Mouse (Mus musculus) hindbrain, embryonic 15.5 days (tissue): ENCODE data around the gene Lrit3. TPM values are rescaled to one million over a fixed set of nuclear protein-coding genes. Genes with fewer than 3 reads are reported as not detected.

ENCODE experiments used
- ATAC-seq: fragments of 200-750 bp; cut with Nextera tagmentation; 2 replicates; pipeline ENCODE4 v1.8.0; 2017; ENCODE audit warnings: low read depth, moderate number of reproducible peaks, moderate TSS enrichment; ENCODE audit not compliant: low FRiP score
- H3K27ac ChIP-seq: fragments of 300-500 bp; sonication (generic); replicated peaks from 2 replicates; pipeline ENCODE4 v1.5.1; 2015; ENCODE audit warnings: mild to moderate bottlenecking, inconsistent platforms
- H3K27me3 ChIP-seq: fragments of 300-500 bp; sonication (generic); 2 replicates; pipeline ENCODE4 v1.6.1; 2015; ENCODE audit warnings: control low read depth, inconsistent platforms
- H3K36me3 ChIP-seq: fragments of 300-500 bp; sonication (generic); 2 replicates; pipeline ENCODE4 v1.6.1; 2015; ENCODE audit warnings: control low read depth, inconsistent platforms
- H3K4me1 ChIP-seq: fragments of 300-500 bp; sonication (generic); replicated peaks from 2 replicates; pipeline ENCODE4 v1.6.1; 2015; ENCODE audit warnings: control low read depth, inconsistent platforms
- H3K4me2 ChIP-seq: fragments of 300-500 bp; sonication (generic); 2 replicates; pipeline ENCODE4 v1.6.1; 2015; ENCODE audit warnings: moderate library complexity, mild to moderate bottlenecking, inconsistent platforms
- H3K4me3 ChIP-seq: fragments of 300-500 bp; sonication (generic); 2 replicates; pipeline ENCODE4 v1.5.1; 2015; ENCODE audit warnings: mild to moderate bottlenecking, inconsistent platforms
- H3K9ac ChIP-seq: fragments of 300-500 bp; sonication (generic); 2 replicates; pipeline ENCODE4 v1.6.1; 2015; ENCODE audit warnings: inconsistent platforms
- H3K9me3 ChIP-seq: fragments of 300-500 bp; sonication (generic); 2 replicates; pipeline ENCODE4 v1.6.1; 2016; ENCODE audit warnings: control low read depth, inconsistent platforms
- WGBS: fragments of 180-500 bp; shearing (Covaris S2); methylation state at CpG from one replicate; pipeline ENCODE4 v1.1.7; 2015; 5-methylcytosine and 5-hydroxymethylcytosine counted together
- polyA plus RNA-seq: library from polyadenylated mRNA; unstranded; fragments of >200 nt; fragmentation: Nextera tagmentation; extraction: Ambion mirVana; gene quantifications from 2 replicates; pipeline ENCODE4 v1.2.1, GENCODE M21; 2015

Gene Lrit3
- polyA plus RNA-seq, 1 experiment from 2014 or later: not detected

GRCm38 (mm10) chr3:129824146-129824545 is 20.3 kb upstream of the Lrit3 start:
- Histone ChIP-seq H3K4me2 (no peak overlapping the region), H3K27me3 (no peaks in the 10 kb centered on the region), H3K4me3 (no peak overlapping the region), H3K9me3 (no peaks in the 10 kb centered on the region), H3K27ac (no peak overlapping the region), H3K9ac (no peak overlapping the region), H3K4me1 (peaks cover 6% of the 10 kb centered on the region), H3K36me3 (peaks cover 32% of the 10 kb centered on the region)
- no peak for ATAC-seq
- 84% methylated on average over 4 of the region's 4 CpGs for WGBS

- H3K9me3 ChIP-seq: no peaks in the 10 kb centered on the region
- H3K27me3 ChIP-seq: no peaks in the 10 kb centered on the region
- H3K27ac ChIP-seq: no peak overlapping the region
- no peak overlapping the region for H3K4me2 ChIP-seq
- no peaks in the 10 kb centered on the region for H3K4me1 ChIP-seq
- 56% methylated on average over 5 of the region's 5 CpGs for WGBS
- H3K36me3 ChIP-seq: peaks cover 32% of the 10 kb centered on the region
- H3K9ac ChIP-seq: no peak overlapping the region
- 0 out of 2 replicates have a peak, but pooled peaks have one; percentile 48 for ATAC-seq
- no peak overlapping the region for H3K4me3 ChIP-seq
Observed at GRCm38 (mm10) chr3:129823293-129823692, 19.5 kb upstream of the Lrit3 start.

- no peak within 1 kb of the TSS for H3K4me3 ChIP-seq
- no peak within 1 kb of the TSS for H3K4me2 ChIP-seq
- no peaks in the 10 kb centered on the region for H3K4me1 ChIP-seq
- H3K27me3 ChIP-seq: no peaks in the 10 kb centered on the region
- no peak within 1 kb of the TSS for H3K9ac ChIP-seq
- ATAC-seq: no peak
- WGBS: 67% methylated on average over 11 of the region's 11 CpGs
- H3K9me3 ChIP-seq: no peaks in the 10 kb centered on the region
- no peak within 1 kb of the TSS for H3K27ac ChIP-seq
- H3K36me3 ChIP-seq: peaks cover 32% of the 10 kb centered on the region
Observed at GRCm38 (mm10) chr3:129822206-129822775, 18.5 kb upstream of the Lrit3 start, which contains the start of gene Rrh. Rrh (minus strand) TSS chr3:129822587.

- no peaks in the 10 kb centered on the region for H3K9me3 ChIP-seq
- H3K9ac ChIP-seq: no peak overlapping the region
- no peak overlapping the region for H3K27ac ChIP-seq
- WGBS: 74% methylated on average over 8 of the region's 8 CpGs
- H3K36me3 ChIP-seq: peaks cover 30% of the 10 kb centered on the region
- H3K27me3 ChIP-seq: no peaks in the 10 kb centered on the region
- ATAC-seq: no peak
- no peak overlapping the region for H3K4me2 ChIP-seq
- H3K4me1 ChIP-seq: no peaks in the 10 kb centered on the region
- H3K4me3 ChIP-seq: no peak overlapping the region
Observed at GRCm38 (mm10) chr3:129821736-129822135, 17.9 kb upstream of the Lrit3 start.

- 66% methylated on average over 9 of the region's 9 CpGs for WGBS
- ATAC-seq: no peak
Observed at GRCm38 (mm10) chr3:129820847-129821246, 17.0 kb upstream of the Lrit3 start.

GRCm38 (mm10) chr3:129799011-129799410 is 4.8 kb downstream of the Lrit3 start:
- H3K9me3 ChIP-seq: no peaks in the 10 kb centered on the region
- H3K36me3 ChIP-seq: no peaks in the 10 kb centered on the region
- H3K27ac ChIP-seq: no peak overlapping the region
- H3K27me3 ChIP-seq: no peaks in the 10 kb centered on the region
- no peaks in the 10 kb centered on the region for H3K4me1 ChIP-seq
- ATAC-seq: no peak
- H3K9ac ChIP-seq: no peak overlapping the region
- WGBS: 89% methylated on average over 2 of the region's 2 CpGs
- no peak overlapping the region for H3K4me3 ChIP-seq
- no peak overlapping the region for H3K4me2 ChIP-seq

More at GRCm38 (mm10) chr3:129820847-129821246, 17.0 kb upstream of the Lrit3 start:
- Histone ChIP-seq H3K27me3 (no peaks in the 10 kb centered on the region), H3K27ac (no peak overlapping the region), H3K36me3 (peaks cover 23% of the 10 kb centered on the region), H3K4me2 (no peak overlapping the region), H3K9ac (no peak overlapping the region), H3K4me1 (no peaks in the 10 kb centered on the region), H3K9me3 (no peaks in the 10 kb centered on the region), H3K4me3 (no peak overlapping the region)

- no peaks in the 10 kb centered on the region for H3K4me1 ChIP-seq
- no peaks in the 10 kb centered on the region for H3K9me3 ChIP-seq
- no peak overlapping the region for H3K27ac ChIP-seq
- H3K4me2 ChIP-seq: no peak overlapping the region
- no peaks in the 10 kb centered on the region for H3K36me3 ChIP-seq
- no peak overlapping the region for H3K4me3 ChIP-seq
- no peak overlapping the region for H3K9ac ChIP-seq
- H3K27me3 ChIP-seq: no peaks in the 10 kb centered on the region
- no peak for ATAC-seq
- WGBS: 88% methylated on average over 11 of the region's 11 CpGs
Observed at GRCm38 (mm10) chr3:129798551-129798950, 5.3 kb downstream of the Lrit3 start.

- Histone ChIP-seq H3K27me3 (no peaks in the 10 kb centered on the region), H3K4me1 (no peaks in the 10 kb centered on the region), H3K4me3 (no peak overlapping the region), H3K4me2 (no peak overlapping the region), H3K9me3 (no peaks in the 10 kb centered on the region), H3K27ac (no peak overlapping the region), H3K9ac (no peak overlapping the region), H3K36me3 (no peaks in the 10 kb centered on the region)
- WGBS: 81% methylated on average over 5 of the region's 5 CpGs
- ATAC-seq: no peak
Observed at GRCm38 (mm10) chr3:129797341-129797740, 6.5 kb downstream of the Lrit3 start.

- Histone ChIP-seq H3K9ac (no peak overlapping the region), H3K4me3 (no peak overlapping the region), H3K9me3 (no peaks in the 10 kb centered on the region), H3K36me3 (no peaks in the 10 kb centered on the region), H3K4me1 (no peaks in the 10 kb centered on the region), H3K27me3 (no peaks in the 10 kb centered on the region), H3K27ac (no peak overlapping the region), H3K4me2 (no peak overlapping the region)
- ATAC-seq: no peak
- 89% methylated on average over 5 of the region's 5 CpGs for WGBS
Observed at GRCm38 (mm10) chr3:129793801-129794200, 10.0 kb downstream of the Lrit3 start.

- 93% methylated on average over 3 of the region's 3 CpGs for WGBS
- H3K4me1 ChIP-seq: no peaks in the 10 kb centered on the region
- H3K27me3 ChIP-seq: no peaks in the 10 kb centered on the region
- no peak overlapping the region for H3K9ac ChIP-seq
- no peak overlapping the region for H3K27ac ChIP-seq
- H3K36me3 ChIP-seq: no peaks in the 10 kb centered on the region
- no peak overlapping the region for H3K4me2 ChIP-seq
- H3K9me3 ChIP-seq: no peaks in the 10 kb centered on the region
- H3K4me3 ChIP-seq: no peak overlapping the region
- no peak for ATAC-seq
Observed at GRCm38 (mm10) chr3:129782746-129783145, 21.1 kb downstream of the Lrit3 start.

- no peaks in the 10 kb centered on the region for H3K9me3 ChIP-seq
- no peaks in the 10 kb centered on the region for H3K4me1 ChIP-seq
- H3K4me2 ChIP-seq: no peak overlapping the region
- H3K9ac ChIP-seq: no peak overlapping the region
- no peak overlapping the region for H3K4me3 ChIP-seq
- ATAC-seq: peak; percentile 30; the same call in 1 of the 2 replicates
- H3K36me3 ChIP-seq: no peaks in the 10 kb centered on the region
- no peak overlapping the region for H3K27ac ChIP-seq
- WGBS: 49% methylated on average over 10 of the region's 10 CpGs
- no peaks in the 10 kb centered on the region for H3K27me3 ChIP-seq
Observed at GRCm38 (mm10) chr3:129781435-129781834, 22.4 kb downstream of the Lrit3 start.

GRCm38 (mm10) chr3:129771210-129771609 is 32.6 kb downstream of the Lrit3 start:
- no peaks in the 10 kb centered on the region for H3K4me1 ChIP-seq

More at GRCm38 (mm10) chr3:129771210-129771609, 32.6 kb downstream of the Lrit3 start:
- 89% methylated on average over 6 of the region's 6 CpGs for WGBS
- Histone ChIP-seq H3K27me3 (no peaks in the 10 kb centered on the region), H3K27ac (no peak overlapping the region), H3K9ac (no peak overlapping the region), H3K36me3 (no peaks in the 10 kb centered on the region), H3K4me3 (no peak overlapping the region), H3K9me3 (no peaks in the 10 kb centered on the region), H3K4me2 (no peak overlapping the region)
- no peak for ATAC-seq
